Comparison of ENCODE assay signal across 8 mouse cellular contexts in genomic region chr1:22268581-22269359, GRCm38 (mm10).
DNase-seq lines count a peak whose midpoint lies in the region; ATAC-seq lines count a peak whose summit lies in the region.

No protein-coding gene starts in this region.

- no peaks in the 10 kb centered on the region for H3K9me3 ChIP-seq in hindbrain, embryonic 16.5 days (ENCODE audit: control insufficient read depth, low read length)

- peak; percentile 79 for ATAC-seq in hindbrain, embryonic 16.5 days
- peak; percentile 97 for ATAC-seq in megakaryocyte progenitor cell, adult 5-6 weeks (replicated peaks; ENCODE audit: poor library complexity)
- ATAC-seq in erythroblast, adult 5-6 weeks (replicated peaks; ENCODE audit: low FRiP score, poor library complexity, severe bottlenecking): no peak

- DNase-seq in R1 (ENCODE audit: low read depth, low spot score): peak; percentile 61
- peak; percentile 91 to 94 for DNase-seq in cerebellum, postnatal 10 days
- DNase-seq in frontal cortex, postnatal 25 days (ENCODE audit: low spot score in 2 of 2): peak; percentile 86 to 88
- peak; percentile 71 to 81 for DNase-seq in layer of hippocampus, postnatal 36 days
- peak; percentile 85 for DNase-seq in right cerebral cortex, postnatal 4 days

- no peak overlapping the region for H3K4me3 ChIP-seq in hindbrain, embryonic 16.5 days (ENCODE audit: low read length)

- no peaks in the 10 kb centered on the region for H3K36me3 ChIP-seq in hindbrain, embryonic 16.5 days (ENCODE audit: control insufficient read depth, insufficient read depth, low read length)

- H3K27ac ChIP-seq in hindbrain, embryonic 16.5 days (ENCODE audit: low read depth, low read length): no peak overlapping the region

- WGBS in hindbrain, embryonic 16.5 days: 41% methylated on average over 15 of the region's 15 CpGs

- H3K27me3 ChIP-seq in hindbrain, embryonic 16.5 days (replicated peaks; ENCODE audit: control insufficient read depth, insufficient read depth, low read length): no peaks in the 10 kb centered on the region

- H3K4me2 ChIP-seq in hindbrain, embryonic 16.5 days (ENCODE audit: low read length): no peak overlapping the region

- no peak overlapping the region for H3K9ac ChIP-seq in hindbrain, embryonic 16.5 days (ENCODE audit: low read depth, low read length)

- peaks cover 3% of the 10 kb centered on the region; the same call in 1 of the 2 replicates for H3K4me1 ChIP-seq in hindbrain, embryonic 16.5 days (ENCODE audit: control insufficient read depth, insufficient read depth, low read depth, low read length)
